Mouse (Mus musculus) adipocyte (in vitro differentiated cells): ENCODE results near the gene Slc37a3.
"Not testable (repeated sequence)": the region's sequence is repeated elsewhere in the genome, so short reads cannot be mapped to it uniquely, and the experiment has no call there.

Experiments used
- DNase-seq: peaks from one replicate; pipeline ENCODE4 v3.0.0-alpha.2; 2016; ENCODE audit warnings: low spot score

The Slc37a3 gene

DNA sequence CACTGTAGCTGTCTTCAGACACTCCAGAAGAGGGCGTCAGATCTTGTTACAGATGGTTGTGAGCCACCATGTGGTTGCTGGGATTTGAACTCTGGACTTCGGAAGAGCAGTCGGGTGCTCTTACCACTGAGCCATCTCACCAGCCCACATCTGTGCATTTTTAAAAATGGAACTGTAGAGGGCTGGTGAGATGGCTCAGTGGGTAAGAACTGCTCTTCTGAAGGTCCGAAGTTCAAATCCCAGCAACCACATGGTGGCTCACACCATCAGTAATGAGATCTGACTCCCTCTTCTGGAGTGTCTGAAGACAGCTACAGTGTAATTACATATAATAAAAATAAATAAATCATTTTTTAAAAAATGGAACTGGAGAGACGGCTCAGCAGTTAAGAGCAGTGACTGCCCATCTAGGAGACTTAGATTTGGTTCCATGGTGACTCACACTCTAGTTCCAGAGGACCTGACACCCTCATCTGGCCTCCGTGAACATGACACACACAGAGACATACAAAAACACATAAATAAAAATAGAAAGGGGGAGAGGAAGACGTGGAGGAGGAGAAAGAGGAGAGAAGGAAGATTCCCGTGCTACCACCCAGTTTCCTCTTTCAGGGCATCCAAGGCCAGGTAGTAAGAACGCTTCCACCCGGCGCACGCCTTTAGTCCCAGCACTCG lies 823 bp upstream of the Slc37a3 start:
- not testable (repeated sequence) for DNase-seq

DNA sequence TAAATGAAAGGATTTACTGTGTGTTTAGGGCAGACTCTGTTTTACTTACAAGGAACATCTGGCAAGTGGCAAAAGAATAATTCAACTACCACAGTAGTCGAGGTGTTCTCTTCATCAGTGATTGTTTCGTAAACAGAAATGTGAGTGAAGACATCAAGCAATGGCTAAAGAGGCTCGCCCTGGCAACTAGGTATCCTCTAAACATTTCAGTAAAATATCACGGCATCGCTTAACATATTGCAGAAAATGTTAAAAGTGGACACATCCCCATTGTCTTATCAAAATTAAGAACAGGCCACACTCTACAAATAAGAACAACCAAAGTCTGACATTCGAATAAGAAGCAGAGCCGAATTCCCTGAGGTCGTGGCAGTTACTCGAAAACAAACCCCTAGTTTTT lies 700 bp downstream of the Slc37a3 start:
- no peak for DNase-seq

DNA sequence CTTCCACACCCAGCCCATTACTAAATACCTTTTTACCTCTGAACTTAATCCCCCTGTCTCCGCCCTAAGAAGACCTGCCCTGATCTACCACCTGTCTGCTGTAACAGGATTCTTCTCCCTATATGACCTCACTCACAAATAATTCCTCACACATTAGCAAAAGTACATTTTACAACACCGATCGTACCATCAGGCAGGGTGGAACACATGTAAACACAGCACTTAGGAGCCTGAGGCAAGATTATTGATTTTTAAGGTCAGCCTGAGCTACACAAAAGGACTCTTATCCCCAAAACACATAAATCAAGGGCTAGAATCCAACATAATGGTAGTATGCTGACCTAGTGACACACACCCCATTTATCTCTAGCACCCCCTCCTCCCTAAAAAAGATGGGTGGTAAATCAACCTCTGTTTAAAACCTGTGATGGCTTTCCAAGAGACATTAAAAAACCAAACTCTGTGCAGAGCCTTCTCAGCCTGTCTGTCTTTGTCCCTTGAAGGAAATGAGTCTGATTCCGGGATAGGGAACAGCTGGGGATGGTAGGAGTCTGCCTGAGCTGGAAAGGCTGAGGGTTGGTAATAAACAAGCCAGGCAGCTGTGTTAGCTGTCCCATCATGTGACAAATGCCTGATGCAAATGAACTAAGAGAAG lies 4.0 kb downstream of the Slc37a3 start:
- no peak for DNase-seq

DNA sequence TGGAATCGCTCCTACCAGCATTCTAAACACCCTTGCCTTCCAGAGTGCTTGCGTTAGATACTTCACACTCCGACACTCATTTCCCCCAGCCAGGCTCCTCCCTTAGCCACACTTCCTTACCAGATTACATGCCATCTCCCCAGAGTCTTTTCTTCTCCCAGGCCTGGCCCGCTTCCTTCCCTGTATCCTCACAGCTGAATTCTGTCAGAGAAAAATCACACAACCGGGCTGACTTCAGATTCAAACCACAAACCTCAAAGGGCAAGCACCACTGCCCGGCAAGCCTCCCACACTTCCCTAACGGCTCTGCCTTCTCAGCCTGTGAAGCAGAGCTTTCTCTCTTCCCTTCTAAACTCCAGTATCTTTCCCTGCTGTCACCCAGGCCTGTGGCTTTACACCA lies 4.7 kb downstream of the Slc37a3 start:
- DNase-seq, result peak; percentile 26

DNA sequence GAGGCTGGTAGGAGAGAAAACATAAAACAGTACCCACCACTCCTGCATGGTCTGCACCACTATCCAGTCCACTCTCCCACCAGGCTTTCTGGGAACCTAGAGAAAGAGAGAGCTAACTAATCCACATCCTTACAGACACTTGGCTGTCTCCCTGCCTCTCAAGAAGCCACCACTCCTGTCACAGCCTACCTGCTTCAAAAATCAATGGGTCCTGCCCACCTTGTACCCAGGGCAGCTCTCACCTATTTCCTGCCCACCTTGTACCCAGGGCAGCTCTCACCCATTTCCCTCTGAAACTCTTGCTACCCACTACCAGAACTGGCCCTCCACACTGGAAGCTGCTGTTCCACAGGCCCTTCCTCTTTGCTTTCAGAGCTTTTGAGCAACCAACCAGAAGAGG lies 5.4 kb downstream of the Slc37a3 start:
- no peak for DNase-seq

DNA sequence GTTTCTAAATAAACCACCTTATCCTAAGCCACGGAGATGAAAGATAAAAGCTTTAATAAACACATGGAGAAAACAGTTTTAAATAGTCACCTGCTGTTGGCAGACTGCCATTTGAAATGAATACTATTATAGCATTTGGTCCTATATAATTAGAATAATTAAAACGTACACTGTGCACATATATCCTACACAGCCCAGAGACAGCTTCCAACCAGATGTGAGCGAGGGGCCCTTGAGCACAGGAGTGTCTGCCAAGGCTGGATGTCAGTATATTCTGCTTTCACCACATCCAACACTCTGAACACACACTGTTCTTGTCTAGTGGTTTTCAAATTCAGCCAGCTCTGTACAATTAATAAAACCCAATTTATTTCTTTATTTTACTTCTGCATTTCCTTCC lies 7.8 kb downstream of the Slc37a3 start:
- no peak for DNase-seq

DNA sequence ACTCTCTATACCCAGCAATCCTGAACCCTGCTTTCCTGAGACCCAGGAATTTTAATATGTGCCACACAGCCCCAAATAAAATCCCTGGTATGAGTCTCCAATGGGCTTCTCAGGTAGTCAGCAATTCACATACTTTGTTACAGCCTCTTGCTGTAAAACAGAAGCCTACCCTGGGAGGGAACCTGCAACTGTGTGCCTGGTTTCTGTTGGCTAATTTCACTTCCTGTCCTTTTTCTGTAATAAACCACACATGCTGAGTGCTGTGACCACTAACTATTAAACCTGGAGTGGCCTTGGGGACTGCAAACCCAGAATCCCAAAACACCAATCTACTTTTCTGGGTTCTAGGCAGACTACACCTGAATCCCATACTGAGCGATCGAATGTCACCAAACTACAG lies 14.8 kb downstream of the Slc37a3 start:
- no peak for DNase-seq

DNA sequence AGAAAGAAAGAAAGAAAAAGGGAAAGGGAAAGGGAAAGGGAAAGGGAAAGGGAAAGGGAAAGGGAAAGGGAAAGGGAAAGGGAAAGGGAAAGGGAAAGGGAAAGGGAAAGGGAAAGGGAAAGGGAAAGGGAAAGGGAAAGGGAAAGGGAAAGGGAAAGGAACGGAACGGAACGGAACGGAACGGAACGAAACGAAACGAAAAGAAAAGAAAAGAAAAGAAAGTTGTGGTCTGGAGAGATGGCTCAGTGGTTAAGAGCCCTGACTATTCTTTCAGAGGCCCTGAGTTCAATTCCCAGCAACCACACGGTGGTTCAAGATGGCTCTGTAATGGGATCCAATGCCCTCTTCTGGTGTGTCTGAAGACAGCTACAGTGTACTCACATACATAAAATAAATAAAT lies 18.3 kb downstream of the Slc37a3 start:
- not testable (repeated sequence) for DNase-seq

DNA sequence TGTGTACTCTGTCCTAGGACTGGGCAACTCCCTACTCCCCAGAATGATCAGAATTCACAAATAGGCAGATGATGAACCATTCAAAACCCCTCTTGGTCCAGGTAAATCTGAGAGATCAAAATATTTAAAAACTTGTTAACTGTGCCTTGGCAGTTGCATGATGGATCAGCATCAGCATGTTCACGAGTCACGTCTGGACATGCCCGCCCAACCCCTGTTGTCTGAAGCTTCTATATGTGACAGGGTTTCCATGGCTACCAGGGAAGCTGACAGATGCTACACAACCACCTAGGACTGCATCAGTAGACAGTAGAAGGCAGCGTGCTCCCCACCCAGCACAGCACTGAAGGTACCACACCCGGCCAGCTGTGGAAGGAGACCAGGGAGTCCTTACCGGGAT lies 28.5 kb downstream of the Slc37a3 start:
- DNase-seq, result no peak

DNA sequence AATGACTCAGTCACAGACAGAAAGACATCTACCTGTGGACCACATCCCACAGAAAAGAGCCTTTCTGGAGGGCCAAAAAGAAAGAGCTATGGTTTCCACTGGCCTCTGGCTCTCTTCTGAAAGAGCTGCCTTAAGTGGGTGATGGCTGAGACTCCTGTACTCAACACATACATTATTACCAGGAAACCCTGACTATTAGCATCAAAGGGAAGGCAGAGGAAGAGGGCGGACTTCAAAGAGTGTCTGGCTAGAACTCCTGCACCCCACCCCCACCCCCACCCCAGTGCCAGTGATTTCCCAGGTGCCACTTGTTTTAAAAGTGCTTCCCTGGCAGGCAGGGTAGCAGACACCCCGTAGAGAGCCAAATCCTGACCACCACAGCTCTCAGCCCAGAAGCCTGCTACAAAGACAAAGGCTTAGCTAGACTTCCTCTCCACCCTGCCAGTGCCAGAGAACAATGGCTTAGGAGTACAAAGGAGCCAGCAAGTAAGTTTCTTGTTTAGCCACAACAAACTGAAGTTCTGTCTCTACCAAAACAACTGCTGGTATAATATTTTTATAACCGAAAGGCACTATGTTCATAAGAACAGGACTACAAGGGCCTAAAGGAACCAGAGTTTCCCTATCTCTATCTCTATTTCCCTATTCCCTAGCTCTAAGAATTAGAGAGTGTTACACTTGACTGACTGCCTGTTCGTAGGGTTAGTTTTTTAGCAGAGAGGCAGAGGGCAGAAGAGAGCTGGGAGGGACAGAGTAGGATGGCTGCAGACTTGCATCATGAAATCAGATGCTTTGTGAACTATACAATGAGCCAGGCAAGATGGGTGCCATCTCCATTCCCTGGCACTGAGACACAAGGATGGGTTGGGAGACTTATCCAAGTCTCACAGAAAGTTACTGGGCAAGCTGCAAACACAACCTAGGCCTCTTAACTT lies 29.3 kb downstream of the Slc37a3 start:
- peak; percentile 13 for DNase-seq

DNA sequence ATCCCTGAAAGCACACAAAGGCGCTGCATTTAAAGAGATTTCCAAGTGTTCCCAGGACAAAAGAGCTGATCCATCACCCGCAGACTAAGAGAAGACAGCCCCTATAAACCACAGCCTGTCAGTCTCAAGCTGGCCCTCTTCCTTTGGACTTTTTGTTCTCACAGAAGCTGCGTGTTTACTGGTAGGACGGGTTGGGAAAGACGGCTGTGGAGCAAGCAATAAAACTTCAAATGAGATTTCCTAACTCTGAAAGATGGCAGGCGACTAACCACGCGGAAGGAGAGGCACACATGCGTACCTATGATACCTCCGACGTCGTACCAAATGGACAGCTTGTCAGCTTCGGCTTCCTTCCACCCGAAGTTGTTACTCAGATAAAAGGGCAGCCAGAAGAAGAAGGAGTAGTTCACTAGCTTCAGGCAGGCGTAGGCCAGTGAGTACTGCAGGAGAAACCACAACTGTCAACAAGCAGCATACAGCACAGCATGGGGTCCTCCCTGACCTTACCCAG lies 30.4 kb downstream of the Slc37a3 start:
- peak; percentile 28 for DNase-seq

DNA sequence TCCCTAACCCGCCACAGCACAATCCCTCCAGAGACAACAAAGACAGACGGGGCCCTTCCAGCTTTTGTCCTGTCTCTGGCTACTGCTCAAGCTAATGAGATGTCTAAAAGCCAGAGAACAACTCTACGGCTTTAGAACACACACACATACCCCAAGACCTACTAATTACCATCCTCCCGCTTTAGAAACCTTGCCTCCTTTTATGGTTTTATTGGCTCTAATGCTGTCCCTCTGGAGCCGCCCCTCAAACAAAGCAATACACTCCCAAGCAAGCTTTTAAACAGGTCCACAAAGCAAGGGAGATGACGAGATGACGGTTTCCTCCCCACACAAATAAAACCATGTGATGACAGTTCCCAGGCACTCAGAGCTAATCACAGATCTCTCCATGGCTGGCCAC lies 32.0 kb downstream of the Slc37a3 start:
- DNase-seq, result no peak

DNA sequence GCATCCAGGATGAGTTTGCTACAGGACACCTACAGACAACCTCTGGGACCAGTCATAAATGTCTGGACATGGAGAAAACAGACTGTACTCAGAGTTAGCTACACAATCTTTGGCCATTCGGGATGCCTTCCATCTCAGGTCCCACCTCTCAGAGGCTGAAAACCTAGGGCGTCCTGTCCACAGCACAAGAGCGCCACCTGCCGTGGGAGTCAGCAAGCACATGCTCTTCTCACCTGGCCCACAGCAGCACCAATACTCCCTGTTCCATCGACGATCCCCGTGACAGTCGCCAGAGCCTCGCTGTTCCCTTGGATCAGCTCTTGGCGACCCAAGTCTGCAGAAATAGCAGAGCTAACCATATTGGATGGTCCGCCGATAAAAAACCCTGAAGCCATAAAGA lies 33.5 kb downstream of the Slc37a3 start:
- DNase-seq, result peak; percentile 80

DNA sequence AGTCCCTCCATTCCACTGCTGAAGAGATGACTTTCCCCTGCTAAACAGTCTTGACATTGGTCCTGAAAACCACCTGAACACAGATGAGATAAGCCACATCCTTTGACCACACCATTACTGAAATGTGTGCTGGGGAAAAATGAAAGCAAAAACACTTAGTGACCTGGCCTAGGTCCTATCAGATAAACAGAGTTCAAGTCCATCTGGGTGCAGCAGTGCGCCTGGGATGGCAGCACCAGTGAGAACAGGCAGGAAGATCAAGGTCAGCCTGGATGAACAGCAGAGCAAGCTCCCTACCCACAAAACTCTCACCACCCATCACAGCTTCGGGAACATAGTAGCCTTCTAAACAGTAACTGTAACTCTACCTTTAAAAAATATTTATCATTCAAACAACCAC lies 35.7 kb downstream of the Slc37a3 start:
- no peak for DNase-seq

DNA sequence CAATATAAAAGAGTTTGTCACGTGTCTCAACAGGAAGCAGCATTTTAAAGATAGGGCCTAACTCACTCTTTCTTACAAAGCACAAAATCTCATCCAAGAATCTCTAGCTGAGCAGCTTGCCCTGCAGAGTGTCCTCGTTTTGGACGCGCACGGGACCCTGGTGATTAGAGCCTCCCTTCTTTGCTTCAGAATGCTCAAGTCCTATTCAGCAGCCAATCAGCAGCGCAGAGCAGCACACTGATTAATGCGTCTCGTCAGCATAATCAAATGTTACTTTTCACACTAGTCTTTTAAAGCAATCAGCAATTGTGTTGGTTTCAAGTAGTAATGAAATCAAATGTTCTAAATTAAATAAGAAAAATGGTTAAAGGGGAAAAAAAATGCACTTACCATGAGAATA lies 39.1 kb downstream of the Slc37a3 start:
- DNase-seq, result no peak

DNA sequence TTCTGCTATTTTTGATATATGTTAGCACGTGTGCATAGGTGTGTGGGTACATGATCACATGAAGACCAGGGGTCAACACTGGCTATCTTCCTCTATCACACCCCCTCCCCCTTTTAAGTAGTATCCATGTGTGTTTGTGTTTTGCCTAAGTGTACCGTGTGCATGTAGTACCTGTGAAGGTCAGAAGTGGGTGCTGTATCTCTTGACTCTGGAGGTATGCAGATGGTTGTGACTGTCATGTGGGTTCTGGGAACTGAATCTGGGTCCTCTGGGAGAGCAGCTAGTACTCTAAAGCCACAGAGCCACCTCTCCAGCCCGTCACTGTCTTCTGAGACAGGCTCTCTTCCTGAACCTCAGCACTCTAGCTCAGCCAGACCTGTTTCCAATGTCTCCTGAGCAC lies 42.6 kb downstream of the Slc37a3 start:
- DNase-seq, result no peak

DNA sequence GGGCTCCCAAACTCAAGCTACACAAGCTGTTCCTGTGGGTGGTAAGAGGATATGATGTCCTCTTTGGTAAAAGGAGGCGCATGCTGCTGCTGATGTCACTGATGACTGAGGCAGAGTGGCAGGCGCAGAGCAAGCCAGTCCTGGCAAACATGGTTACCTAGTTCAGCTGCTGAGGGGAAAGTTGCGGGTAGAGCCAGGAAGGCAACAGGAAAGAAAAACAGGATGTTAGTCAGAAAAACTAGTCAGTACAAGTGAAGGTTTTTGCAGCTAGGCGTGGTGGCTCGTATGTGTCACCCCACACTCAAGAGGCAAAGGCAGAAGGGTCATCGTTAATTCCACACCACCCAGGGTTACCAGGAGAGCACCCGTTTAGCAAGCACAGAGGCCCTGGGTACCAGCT lies 43.3 kb downstream of the Slc37a3 start:
- DNase-seq, result no peak

DNA sequence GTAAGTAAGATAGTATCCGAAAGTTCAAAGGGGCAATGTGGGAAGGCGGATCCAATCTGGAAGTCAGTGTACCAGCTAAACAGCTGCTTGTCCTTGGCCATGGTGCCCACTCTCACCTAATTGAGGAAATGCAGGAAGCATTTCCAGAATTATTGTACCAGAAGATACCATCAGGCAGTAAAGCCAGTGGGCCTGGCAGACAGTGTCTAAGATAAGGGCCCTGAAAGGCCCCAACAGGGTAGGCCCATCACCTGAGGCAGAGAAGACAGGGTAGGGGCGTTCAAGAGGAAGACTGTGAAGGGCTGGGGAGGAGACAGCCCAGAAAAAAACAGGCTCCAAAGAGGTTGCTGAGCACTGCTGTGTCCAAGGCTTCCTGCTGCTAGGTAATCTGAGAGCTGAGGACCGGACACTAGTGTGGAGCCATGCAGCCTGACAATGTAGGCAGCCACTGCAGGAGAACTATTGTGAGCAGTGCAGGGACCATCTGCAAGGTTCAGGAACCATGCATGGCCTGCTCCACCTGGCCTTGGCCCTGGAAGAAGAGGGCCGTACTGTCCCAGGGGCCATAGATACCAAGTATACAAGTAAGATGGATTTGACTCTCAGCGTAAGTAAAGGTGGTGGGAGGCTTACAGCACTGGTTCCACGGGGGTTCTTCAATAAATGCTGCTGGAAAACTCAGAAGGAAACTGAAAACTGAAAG lies 45.3 kb downstream of the Slc37a3 start:
- DNase-seq, result no peak

DNA sequence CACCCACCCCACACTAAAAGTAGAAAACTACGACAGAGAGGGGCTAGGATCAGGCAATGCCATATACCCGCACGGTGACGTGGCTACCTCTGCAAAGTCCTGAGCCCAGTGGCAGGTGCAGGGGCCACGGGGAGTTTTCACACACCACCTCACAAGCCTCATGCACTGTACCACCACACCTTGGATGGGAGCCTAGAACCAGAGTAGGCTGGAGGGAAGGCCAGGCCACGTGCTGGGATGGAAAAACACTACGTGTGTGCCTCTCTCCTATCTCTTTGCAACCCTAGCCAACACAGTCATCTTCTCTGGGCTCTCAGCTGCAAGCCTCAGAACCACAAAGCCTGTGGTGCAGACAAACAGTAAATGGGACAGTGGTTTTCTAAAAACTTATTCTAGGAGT lies 46.5 kb downstream of the Slc37a3 start:
- no peak for DNase-seq

DNA sequence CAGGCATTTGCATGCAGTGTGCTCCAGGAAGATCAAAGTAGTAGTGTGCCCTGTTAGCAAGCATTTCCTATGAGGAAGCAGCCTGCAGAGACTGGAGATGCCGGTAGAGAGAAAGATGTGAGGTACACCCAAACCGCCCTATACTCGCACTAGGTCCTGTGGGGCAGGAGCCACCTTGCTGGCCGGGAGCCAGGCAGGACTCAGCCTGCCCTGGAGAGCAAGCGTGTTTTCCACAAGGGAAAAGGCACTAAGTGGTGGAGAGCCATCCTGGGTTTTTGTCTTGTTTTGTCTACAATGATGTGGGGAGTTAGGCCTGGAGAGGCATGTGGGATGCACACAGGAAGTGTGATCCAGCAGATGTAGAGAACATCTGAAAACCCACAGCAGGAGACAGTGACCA lies 57.2 kb downstream of the Slc37a3 start:
- DNase-seq, result no peak

DNA sequence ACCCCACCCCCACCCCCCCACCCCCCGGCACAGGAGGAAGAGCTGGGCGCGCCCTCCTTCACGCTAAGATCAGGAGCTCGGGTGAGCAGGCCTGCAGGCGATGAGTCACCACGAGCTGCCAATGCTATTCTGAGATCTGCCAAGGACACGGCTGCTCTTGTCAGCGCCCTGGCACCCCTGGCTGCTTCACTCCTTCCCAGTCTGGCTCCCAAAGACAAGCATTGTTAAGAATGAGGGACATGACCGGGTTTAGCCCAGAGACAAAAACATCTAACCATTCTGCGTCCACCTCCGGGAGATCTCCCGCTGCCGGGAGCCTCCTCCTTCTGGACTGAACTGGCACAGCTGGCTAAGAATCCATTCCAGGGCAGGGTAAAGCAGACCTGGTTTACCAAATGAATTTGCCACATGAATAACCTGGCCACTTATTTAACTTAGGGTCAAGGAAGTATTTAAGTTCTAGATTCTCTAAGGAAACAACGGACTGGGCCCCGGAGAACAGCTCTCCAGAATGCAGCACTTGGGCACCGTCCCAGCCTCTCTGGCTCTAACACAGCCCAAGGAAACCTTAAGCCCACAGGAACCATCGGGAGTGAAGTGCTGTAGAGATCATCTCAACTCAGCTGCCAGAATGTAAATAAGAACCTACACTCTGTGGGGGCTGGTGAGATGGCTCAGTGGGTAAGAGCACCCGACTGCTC lies 58.3 kb downstream of the Slc37a3 start:
- DNase-seq, result peak; percentile 95

DNA sequence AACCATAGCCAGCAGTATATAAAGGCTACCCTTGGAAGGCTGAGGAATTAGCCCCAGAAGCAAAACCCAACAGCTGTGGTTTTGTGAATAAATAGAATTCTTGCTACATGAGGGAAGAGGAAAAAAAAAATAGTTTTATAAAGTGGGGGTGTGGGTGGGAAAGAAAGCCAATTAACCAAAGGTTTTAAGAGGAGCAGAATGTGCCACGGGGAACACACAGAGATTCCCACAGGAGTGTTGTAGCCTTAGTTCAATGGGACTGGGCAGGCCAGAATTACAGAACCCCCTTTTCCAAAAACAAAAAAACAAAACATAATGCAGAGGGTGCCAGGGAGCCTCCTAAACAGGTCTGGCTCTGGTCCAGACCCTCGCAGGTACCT lies 58.9 kb downstream of the Slc37a3 start:
- peak; percentile 36 for DNase-seq
